Mouse (Mus musculus) heart, adult 2 months (tissue): ENCODE data around the gene Fgd2.

Experiments used
- CTCF ChIP-seq: fragments of 200-600 bp; IDR thresholded peaks from 2 replicates; pipeline ENCODE4 v1.8.1; 2022; ENCODE audit warnings: antibody characterized with exemption, mild to moderate bottlenecking, moderate library complexity
- EP300 ChIP-seq: fragments of 200-500 bp; IDR thresholded peaks from 2 replicates; pipeline ENCODE4 v1.6.1; 2011; ENCODE audit warnings: low read depth, low read length, control low read depth; ENCODE audit not compliant: insufficient read depth
- POLR2A ChIP-seq: fragments of 200-500 bp; IDR thresholded peaks from 2 replicates; pipeline ENCODE4 v1.6.1; 2011; ENCODE audit warnings: mild to moderate bottlenecking, low read depth, low read length, control low read depth; ENCODE audit not compliant: insufficient read depth

DNA sequence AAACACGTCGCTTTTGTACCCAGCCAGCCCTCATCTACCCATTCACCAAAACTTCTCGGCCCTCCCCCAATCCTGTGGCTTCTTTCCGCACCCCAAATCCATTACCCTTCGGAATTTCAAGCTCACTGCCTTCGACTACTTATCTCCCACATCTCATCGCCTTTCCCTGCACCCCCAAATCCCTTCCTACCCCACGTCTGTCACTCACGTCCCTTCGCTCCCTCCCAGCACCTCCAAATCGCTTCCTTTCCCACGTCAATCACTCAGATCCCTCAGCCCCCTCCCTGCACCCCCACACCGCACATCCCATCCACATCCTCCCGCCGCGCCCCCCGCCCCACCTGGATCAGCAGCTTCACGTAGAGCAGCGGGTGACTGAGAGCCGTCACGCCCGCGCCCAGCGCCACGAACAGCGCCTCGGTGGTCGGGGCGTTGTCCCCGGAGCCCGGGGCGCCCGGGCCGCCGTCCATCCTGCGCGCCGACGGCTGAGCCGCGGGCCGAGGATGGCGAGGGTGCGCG lies 13.5 kb upstream of the Fgd2 start:
- TF ChIP-seq CTCF, result no peak
- no peak for TF ChIP-seq EP300
- no peak for TF ChIP-seq POLR2A
